Mouse (Mus musculus): ENCODE data around the gene Mab21l2. TPM values are rescaled to one million over a fixed set of nuclear protein-coding genes. Genes with fewer than 3 reads are reported as not detected.

Mab21l2 gene
- polyA plus RNA-seq, 1 experiment from 2014 or later: 0.30 TPM

- H3K9me3 ChIP-seq (ENCODE audit: control insufficient read depth, low read length): no peaks in the 10 kb centered on the region
- no peak overlapping the region for H3K4me3 ChIP-seq (ENCODE audit: low read length)
- H3K9ac ChIP-seq (ENCODE audit: low read depth, low read length): no peak overlapping the region
- no peaks in the 10 kb centered on the region for H3K36me3 ChIP-seq (ENCODE audit: control insufficient read depth, insufficient read depth, low read length)
- H3K4me2 ChIP-seq (replicated peaks; ENCODE audit: low read depth, low read length): no peak overlapping the region
- ATAC-seq (ENCODE audit: low FRiP score, low TSS enrichment): no peak
- no peaks in the 10 kb centered on the region for H3K4me1 ChIP-seq (ENCODE audit: control insufficient read depth, insufficient read depth, low read length)
- H3K27me3 ChIP-seq (ENCODE audit: control insufficient read depth, insufficient read depth, low read length): no peaks in the 10 kb centered on the region
- H3K27ac ChIP-seq (ENCODE audit: low read depth, low read length): no peak overlapping the region
- 81% methylated on average over 2 of the region's 2 CpGs for WGBS
Observed at GRCm38 (mm10) chr3:86518506-86519109, 29.8 kb downstream of the Mab21l2 start.

- no peaks in the 10 kb centered on the region for H3K36me3 ChIP-seq (ENCODE audit: control insufficient read depth, insufficient read depth, low read length)
- H3K9me3 ChIP-seq (ENCODE audit: control insufficient read depth, low read length): no peaks in the 10 kb centered on the region
- no peaks in the 10 kb centered on the region for H3K27me3 ChIP-seq (ENCODE audit: control insufficient read depth, insufficient read depth, low read length)
- no peaks in the 10 kb centered on the region for H3K4me1 ChIP-seq (ENCODE audit: control insufficient read depth, insufficient read depth, low read length)
- H3K4me3 ChIP-seq (ENCODE audit: low read length): no peak overlapping the region
- no peak overlapping the region for H3K27ac ChIP-seq (ENCODE audit: low read depth, low read length)
- no peak for ATAC-seq (ENCODE audit: low FRiP score, low TSS enrichment)
- H3K9ac ChIP-seq (ENCODE audit: low read depth, low read length): no peak overlapping the region
- H3K4me2 ChIP-seq (replicated peaks; ENCODE audit: low read depth, low read length): no peak overlapping the region
Observed at GRCm38 (mm10) chr3:86500586-86500985, 47.8 kb downstream of the Mab21l2 start.

Data from kidney, embryonic 14.5 days (tissue).